Mouse (Mus musculus) heart, adult 2 months (tissue): ENCODE results near the gene Ppp3ca.

Experiments used
- CTCF ChIP-seq: fragments of 200-600 bp; IDR thresholded peaks from 2 replicates; pipeline ENCODE4 v1.8.1; 2022; ENCODE audit warnings: antibody characterized with exemption, mild to moderate bottlenecking, moderate library complexity
- POLR2A ChIP-seq: fragments of 200-500 bp; IDR thresholded peaks from 2 replicates; pipeline ENCODE4 v1.6.1; 2011; ENCODE audit warnings: mild to moderate bottlenecking, low read depth, low read length, control low read depth; ENCODE audit not compliant: insufficient read depth

GRCm38 (mm10) chr3:136829109-136829508, 159.2 kb downstream of the Ppp3ca start:
- TF ChIP-seq CTCF (no peak), POLR2A (no peak)
